Mouse (Mus musculus): Measurements from ENCODE around the gene Fibcd1. TPM values are rescaled to one million over a fixed set of nuclear protein-coding genes. Genes with fewer than 3 reads are reported as not detected.

Fibcd1 gene
- total RNA-seq (2021) = under 1 TPM in 1 of 2 experiments, not detected in 1; 0.05 TPM
- long read RNA-seq, experiment 1 = 0 reads
- long read RNA-seq, experiment 2 = 0 reads

DNA sequence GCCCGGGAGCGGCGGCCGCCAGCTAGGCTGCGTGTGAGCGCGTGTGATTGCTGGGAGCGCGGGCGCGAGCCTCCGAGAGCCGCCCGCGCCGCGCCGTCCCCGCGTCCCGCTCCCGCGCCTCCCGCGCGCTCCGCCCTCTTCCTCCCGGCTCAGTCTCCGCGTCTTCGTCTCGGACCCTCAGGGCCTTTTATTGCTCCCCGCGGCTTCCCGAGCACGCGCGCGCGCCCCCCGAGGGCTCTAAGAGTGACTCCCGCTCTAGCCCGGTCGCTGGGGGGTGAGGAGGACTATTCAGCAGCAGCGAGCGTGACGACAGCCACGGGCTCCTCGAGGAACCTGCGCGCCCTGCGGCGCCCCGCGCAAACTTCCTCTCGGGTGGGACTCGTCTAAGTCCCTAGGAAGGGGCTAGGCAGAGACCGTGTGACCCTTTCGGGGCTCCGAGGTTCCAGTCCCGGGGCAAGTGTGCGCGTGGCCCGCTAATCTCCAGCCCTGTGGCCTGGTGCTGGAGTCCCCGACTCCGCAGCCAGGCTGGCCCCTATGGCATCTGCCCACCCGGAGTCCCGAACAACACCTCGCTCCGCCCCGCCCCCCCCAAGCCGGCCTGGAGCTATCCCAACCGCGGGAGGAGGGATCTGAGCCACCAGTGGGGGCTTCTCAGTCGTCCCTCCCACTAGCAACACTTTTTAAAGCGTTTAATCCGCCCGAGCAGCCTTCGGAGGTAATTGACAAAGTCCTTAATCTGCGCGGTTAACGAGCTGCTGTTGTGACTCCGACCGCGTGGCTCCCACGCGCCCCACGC is at the start of gene Fibcd1:
Fibcd1 (minus strand) TSS at position 110 of the 796 bp plus-strand sequence.
- peak; percentile 32 for DNase-seq

DNA sequence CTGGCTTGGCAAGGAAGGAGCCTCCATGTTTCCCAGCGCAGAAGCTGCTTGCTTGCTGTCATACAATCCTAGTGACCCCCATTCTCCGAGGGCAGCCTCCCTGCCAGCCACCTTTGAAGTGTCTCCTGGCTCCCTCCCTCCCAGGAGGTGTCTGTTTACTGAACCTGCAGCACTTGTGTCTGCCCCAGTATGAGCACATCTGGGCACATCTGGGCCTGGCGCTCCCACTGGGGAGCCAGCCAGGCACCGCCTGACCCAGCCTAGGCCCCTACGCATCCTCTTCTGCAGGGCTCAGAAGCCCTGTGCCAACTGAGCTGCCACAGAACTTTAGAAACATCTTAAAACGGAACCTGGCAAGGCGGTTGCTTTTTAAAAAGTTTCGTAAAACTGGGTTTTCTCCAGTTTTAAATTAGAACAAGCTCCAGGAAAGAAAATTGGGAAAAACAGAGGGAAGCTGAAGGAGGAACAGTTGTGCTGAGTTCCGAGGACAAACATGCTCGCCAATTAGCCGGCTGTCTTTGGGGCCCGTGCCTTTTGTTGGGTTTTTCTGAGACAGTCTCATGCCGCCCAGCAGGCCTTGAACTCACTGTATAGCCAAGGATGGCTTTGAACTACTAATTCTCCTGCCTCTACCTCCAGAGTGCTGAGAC is 48.5 kb upstream of the Fibcd1 start:
- DNase-seq = no peak

DNA sequence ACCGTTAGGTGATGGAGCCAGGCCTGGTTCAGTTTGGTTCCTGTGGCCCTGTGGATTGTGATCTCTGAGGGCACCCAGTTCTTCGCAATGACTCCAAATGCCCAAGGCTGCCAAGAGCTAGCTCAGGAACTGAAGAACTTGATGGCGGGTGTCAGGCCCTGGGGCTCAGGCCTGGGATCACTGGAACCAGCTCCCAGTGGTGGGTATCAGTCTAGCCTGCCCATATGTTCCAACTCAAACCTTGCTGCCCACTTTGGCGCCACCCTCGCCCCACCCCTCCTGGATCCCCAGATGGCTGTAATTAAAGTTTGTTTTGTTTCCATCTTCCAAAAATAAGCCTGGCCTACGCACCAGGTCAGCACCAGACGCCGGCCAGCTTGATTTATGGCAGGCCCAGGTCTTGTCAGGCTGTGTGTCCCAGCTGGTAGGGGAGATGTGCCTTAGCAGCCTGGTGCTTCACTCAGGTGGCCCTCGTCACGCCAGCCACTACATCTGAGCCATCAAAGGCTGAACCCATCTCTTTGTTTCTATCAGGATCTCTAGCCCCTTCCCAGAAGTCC is 47.4 kb upstream of the Fibcd1 start:
- DNase-seq = no peak

DNA sequence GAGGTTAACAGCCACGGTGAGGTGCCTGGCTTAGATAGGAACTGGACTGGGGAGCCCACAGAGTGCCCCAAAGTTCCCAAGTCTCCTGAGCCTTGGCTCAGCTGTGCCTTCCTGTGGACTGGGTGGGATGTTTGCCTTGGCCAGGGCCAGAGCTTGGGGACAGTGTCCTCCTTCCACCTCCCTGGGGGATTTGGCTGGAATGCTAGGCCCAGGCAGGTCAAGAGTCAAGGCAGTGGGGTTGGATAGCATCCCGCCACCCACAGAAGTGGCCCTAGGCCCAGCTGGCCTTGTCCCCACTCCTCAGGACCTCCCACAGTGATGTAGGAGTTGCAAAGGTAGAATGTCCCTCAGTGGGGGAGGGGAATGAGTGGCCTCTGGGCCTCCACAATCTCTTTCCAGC is 45.4 kb upstream of the Fibcd1 start:
- no peak for DNase-seq

DNA sequence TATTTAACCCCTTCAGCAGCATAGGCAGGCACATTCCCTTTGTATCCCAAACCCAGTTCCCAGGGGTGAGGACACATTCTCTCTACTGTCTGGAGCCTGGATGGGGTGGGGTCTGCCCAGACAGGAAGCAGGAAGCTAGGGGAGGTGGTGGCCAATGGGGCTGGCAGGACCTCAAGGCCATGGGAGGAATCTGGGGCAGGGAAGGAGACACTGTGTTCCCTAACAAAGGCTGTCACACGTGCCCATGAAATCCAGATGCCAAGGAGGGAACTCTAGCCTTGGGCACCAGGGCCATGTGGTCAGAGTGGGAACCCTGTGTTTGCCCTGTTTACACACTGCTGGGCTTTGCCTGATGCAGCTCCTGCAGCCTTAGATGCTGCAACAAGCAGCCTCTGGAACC is 43.1 kb upstream of the Fibcd1 start:
- DNase-seq = no peak

DNA sequence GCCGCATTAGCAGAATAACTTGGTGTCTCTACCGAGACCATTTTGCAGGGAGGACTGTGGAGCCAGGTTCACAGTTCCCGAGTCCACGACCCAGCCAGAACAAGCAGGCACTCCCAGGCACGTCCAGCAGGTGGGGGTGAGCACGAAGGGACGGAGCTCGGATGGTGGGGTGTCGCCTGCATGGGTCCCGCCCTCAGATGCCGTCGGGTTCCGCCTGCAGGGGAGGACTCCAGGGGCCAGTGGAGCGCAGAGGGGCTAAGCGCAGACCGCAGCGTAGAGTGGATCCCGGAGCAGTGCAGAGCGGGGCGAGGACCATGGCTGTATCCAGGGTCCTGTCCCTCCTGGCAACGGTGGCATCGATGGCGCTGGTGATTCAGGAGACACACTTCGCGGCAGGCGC is 41.2 kb upstream of the Fibcd1 start, which contains the start of gene Lamc3:
Lamc3 (plus strand) TSS at position 262 of the 400 bp plus-strand sequence.
- peak; percentile 59 for DNase-seq

DNA sequence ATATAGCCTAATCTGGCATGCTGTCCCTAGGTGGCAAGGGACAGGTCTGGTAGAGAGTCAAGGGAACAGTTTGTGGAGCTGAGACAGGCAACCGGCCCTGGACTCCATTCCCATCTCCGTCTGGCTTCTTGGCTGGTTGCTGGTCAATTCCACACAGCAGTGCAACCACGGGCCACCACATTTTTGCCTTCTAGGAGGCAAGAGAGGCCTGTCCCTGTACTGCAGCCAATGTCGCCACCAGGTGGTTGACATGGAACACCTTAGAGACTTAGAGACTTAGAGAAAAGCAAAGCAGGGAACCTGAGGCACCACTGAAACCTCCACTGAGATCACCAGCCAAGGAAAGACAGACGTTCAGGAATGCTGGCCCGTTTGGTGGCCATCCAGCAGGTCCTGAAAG is 39.0 kb upstream of the Fibcd1 start:
- no peak for DNase-seq

DNA sequence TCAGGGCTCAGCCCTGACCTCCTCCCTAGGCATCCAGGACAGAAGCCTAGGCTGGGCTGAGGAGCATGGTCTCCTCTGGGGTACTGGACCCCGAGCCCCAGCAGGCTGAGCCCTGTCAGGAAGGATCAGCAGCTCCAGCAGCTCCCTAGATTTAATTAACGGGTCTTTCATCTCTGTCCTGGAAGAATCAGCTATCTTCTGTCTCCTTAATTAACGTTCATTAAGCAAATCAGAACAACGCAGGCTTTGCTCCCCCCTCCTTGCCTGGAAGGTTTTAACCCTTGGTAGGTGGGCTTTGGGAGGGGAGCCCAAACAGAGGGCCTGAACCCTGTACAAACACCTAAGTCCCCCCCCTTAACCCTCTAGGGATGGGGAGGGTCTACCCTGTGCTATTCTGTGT is 37.3 kb upstream of the Fibcd1 start:
- DNase-seq = no peak

DNA sequence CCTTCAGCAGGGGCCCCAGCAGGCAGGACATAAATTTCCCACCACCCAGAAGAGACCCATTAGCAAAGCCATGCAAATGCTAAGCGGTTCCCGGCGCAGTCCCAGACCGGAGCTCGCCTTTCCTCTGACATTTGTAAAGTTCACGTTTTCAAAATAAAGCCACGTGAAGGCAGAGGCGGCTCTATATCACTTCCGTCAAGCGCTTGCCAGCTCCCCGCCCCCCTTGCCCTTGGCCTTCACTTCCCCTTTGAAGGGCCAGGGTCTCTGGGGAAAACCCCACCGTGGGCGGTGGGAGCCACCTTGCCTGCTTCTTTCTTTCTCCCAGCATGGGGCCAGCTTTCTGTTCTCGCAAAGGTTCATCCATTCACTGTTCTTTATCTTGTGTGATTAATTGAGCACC is 35.1 kb upstream of the Fibcd1 start:
- no peak for DNase-seq

DNA sequence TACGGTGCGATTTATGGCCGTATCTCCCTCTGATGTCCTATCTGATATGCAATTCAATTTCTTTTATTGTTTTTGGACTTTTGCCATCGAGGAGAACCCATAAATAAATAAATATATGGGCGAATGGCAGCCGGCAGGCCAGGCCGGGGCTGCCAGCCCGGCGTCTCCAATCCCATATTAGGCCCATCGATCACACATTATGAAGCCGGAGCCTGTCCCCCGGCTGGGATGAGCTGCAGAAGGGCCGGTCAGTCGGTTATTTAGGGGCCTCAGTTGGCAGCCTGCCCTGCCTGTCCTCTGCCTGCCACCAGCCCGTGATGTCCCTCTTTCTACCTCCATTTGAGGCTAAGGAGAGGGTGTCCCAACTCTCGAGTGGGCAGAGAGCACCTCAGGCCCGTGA is 32.8 kb upstream of the Fibcd1 start:
- no peak for DNase-seq

DNA sequence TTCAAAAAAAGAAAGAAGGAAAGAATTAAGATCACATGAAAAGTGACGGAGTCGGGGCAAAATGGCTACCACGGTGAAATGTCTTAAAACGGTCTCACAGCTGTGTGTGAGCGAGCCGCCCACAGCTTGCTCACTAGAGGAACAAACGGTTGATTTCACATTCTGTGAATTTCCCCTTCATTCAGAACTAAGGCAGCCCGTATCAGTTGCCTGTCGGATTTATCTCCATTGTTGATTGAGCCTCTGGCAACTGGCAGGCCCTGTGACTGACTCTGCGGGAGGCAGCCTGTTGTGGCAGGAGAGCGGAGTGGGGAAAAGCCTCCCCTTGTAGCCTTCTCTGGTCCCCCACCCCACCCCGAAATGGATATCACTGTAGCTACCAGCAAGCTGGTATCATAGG is 30.6 kb upstream of the Fibcd1 start:
- no peak for DNase-seq

DNA sequence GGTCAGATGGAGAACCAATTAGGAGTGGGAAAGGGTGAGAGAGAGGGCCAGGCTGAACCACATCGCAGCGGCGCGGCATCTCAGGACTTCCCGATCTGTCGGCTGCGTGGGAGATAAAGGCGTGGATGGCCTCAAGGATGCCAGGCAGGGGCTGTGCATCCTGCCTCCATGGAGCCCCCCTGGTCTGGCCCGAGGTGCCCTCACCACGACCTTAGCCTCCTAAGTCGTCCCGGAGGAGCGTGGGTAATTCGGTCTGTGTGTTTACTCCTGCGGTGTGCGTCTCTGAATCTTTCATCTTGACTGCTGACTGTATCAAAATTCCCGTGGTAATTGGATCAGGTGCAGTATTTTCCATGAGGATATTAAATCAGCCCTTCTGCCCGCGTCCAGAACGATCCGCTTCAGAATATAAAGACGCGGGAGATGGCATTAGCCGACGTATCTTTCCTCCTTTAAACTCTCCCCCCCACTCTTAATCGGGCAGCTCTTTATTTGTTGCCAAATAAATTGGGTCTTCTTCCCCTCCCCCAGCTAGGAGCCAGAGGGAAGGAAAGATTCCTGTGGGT is 28.6 kb upstream of the Fibcd1 start:
- no peak for DNase-seq

DNA sequence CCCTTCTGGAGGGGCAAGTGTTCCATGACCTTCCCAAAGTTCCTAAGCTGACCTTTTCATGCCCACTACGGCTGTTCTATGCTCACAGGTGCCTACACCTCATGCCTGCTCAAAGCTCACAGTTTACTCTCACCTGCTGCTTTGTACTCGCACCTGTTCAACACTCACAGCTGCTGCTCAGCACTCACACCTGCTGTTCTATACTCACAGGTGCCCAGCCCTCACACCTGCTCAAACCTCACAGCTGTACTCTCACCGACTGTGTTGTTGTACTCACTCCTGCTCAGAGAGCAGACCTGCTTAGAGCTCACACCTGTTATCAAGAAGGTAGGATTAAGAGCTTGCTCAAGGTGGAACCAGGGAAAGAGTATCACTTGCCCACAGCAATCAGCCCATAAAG is 24.9 kb upstream of the Fibcd1 start:
- DNase-seq = no peak

DNA sequence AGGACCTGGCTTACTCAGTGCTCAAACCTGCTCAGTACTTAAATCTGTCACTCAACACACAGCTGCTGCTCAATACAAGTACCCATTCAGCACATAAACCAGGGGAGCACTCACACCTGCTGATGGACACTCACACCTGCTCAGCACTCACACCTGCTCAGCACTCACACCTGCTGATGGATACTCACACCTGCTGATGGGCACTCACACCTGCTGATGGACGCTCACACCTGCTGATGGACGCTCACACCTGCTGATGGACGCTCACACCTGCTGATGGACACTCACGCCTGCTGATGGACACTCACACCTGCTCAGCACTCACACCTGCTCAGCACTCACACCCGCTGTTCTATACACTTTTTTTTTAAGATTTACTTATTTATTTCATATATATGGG is 23.9 kb upstream of the Fibcd1 start:
- DNase-seq = no peak

DNA sequence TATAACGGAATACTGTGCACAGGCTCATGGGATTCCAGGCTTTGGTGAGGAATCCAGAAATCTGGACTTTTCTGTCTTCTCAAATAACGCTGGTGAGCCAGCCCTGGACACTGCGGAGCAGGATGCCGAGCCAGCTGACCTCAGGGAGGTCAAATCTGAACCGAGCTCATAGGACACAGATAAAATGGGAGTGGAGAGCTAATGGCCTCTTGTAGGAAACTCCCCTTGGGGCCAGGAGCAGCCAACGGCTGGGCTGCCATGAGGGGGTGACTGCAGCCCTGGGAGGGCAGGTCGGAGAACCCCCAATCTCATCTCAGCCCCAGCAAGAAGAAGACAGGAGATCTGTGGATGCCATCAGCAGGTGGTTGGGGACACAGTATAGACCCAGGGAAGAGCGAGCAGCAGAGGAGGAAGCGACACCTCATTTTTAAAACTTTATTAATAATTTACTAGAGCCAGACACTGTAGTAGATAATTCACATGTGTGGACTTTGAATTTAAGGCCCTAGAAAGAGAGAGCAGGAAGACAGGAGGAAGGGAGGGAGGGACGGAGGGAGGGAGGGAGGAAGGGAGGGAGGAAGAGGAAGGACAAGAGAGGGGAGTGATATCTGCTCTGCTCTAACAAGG is 22.8 kb upstream of the Fibcd1 start:
- no peak for DNase-seq

DNA sequence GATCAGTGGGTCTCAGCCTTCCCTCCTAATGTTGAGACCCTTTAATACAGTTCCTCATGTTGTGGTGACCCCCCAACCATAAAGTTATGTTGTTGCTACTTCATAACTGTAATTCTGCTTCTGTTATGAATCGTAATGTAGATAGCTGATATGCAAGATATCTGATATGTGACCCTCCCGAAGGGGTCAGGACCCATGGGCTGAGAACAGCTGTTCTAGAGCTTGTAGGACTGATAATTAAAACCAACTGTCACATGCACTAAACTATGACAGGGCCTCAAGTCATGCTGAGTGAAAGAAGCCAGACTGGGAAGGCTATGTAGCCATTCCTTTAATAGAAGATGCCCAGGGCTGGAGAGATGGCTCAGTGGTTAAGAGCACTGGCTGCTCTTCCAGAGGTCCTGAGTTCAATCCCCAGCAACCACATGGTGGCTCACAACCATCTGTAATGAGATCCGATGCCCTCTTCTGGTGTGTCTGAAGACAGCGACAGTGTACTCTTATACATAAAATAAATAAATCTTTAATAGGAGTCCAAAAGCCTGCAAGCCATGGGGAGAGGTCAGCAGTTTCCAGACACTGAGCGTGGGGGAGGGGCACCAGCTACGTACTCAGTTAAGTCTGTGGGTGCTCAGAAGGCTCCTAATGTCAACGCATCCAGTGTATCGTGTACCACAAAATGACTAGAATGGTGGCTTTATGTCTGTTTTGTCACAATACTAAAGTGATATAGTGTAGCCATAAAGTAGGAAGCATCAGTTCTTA is 22.1 kb upstream of the Fibcd1 start:
- DNase-seq = no peak

DNA sequence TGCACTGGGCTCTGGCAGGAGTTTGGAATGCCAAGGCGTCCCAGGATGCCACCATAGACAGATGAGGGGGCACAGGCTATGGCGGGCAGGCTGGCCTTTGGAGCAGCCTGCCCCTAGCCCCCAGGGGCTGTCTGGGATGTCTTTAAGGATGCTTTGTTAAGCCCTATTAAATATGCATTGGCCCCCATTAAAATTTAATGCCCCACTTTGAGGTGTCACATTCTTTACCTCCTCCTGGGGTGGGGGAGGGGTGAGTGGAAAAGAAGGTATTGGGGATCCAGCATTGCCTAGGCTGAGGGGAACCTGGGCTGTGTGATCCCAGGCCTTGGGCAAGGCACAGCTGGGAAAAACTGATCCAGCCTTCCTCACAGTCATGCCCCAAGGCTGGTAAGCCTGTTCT is 20.0 kb upstream of the Fibcd1 start:
- DNase-seq = no peak

DNA sequence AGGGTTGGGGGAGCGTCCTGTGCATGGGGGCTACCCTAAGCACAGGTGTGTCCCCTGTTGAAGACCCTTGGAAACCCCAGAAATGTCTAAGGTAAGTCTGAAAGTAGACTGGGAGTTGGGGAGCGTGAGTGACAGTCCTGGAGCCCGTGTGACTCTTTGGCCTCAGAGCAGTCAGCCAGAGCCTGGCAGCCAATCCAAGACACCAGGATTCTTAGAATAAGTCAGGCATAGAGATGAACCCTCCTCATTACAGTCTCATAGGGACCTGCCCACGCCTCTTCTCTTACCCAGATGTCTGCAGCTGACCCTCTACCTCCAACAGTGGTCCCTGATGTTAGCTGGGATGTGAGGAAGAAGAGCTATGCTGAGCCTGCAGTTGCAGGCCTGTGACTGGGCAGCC is 19.5 kb upstream of the Fibcd1 start:
- no peak for DNase-seq

DNA sequence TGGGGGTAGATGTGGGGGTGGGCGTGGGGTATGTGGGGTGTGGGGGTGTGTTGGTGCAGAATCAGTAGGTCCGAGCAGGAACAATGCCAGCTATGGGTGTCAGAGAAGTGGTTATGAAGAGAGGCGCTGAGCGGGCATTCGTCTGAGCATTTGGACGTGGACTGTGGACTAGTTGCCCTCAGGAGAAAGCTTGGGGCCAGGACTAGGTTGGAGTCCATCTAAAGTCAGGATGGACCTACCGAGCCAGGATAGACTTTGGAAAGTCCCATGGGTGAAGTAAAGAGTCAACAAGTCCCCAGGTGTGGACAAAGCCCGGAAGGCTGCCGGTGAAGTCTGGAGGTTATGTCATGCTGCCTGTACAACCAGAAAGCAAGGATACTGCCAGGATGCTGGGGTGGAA is 19.1 kb upstream of the Fibcd1 start:
- DNase-seq = no peak

DNA sequence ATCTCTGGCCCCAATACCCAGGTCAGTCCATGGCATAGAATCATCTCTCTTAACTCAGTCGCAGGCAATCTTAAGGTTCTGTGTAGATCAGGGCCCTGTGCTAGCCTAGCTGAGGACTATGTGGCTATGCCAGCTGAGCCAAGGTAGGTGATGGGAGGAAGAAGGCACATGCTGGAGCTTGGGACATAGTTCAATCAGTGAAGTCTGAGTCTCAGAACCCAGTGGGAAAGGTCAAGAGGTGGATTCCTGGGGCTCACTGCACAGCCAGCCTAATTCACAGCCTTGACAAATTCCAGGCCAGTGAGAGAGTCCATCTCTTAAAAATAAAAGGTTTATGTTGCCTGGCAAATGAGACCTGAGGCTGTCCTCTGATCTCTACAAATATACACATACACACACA is 18.0 kb upstream of the Fibcd1 start:
- no peak for DNase-seq

DNA sequence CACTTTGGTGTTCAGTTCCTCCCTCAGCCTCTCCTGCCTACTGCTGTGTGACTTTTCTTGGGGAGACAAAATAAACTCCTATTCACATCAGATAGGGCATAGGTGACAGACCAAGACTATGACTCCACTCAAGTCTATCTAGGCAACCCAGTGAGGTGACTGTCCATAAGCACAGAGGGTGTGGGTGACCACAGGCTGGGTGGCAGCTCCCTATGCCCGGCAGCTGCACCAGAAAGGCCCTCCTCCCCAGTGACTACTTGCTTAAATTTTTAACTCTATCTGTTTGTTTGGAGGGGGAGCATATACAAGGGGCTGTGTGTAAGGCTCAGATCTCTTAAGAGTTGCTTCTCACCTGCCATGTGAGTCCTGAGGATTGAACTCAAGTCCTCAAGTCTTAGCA is 17.1 kb upstream of the Fibcd1 start:
- DNase-seq = no peak

DNA sequence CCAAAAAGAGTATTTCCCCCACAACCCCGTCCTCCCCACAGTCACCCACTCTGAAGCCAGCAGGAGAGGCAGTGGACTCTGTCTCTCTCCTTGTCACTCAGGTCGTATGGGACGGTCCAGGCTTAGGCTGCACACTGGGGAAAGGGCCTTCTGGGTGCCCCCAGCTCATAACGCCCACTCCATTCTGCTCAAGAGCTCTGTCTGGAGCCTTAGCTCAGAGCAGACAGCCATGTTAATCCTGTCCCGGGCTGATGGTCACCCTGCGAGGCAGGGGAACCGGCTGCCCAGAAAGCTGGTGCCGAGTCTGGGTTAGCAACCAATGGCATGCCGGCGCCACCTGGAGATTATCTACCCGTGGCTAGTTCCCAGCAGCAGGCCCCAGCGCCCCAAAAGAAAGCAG is 12.7 kb upstream of the Fibcd1 start:
- DNase-seq = no peak

Measured in gastrocnemius, postnatal 10 days (tissue).